Mouse (Mus musculus) layer of hippocampus, adult 9-10 months (tissue): ENCODE data around the gene Sidt2.

Experiments
- DNase-seq: peaks from one replicate; pipeline ENCODE4 v3.0.0; 2022; ENCODE audit warnings: low spot score

Gene Sidt2

DNA sequence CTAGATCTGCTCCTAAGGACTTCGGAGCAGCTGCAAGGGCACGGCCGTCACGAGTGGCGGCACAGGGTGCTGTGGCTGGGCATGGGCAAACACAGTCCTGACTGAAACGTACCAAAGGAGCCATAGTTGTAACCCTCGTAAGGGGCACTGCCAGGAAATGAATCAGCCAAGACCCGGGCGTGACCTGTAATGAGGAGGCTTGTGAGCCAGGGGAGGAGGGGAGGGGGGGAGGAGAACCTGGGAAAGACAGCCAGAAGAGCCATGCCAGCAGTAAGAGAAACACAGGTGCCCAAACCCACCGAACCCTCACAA lies 8.2 kb downstream of the Sidt2 start:
- no peak for DNase-seq

DNA sequence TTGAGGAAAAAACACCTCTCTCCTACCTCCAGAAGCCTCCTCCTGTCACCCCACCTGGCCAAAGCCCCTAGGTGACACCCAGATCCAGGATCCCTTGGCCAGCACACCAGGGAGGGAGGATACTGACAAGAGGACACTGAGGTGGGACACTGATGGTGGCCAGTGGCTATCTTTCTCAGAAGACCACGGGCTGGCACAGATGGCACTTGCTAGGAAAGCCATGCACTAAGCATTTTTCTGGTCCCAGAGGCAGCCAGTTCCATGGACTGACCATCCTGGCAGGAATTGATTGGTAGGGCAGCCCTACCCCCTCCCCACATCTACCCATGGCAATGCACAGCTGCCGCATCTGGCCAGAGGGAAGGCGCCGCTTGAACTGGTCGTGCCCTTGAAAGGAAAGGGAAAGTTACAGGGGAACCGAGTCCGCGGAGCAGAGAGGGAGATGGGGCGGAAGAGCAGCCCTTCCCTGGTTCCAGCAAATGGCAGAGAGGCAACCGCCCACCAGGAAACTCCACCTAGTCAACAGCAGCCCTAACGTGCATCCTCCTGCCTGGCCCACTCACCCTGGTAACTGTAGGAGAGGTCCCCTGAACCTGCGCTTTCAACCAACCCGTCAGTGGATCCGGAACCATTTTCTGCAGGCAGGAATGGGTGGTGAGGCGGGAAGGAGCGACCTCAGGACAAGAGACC lies 8.7 kb downstream of the Sidt2 start:
- no peak for DNase-seq

DNA sequence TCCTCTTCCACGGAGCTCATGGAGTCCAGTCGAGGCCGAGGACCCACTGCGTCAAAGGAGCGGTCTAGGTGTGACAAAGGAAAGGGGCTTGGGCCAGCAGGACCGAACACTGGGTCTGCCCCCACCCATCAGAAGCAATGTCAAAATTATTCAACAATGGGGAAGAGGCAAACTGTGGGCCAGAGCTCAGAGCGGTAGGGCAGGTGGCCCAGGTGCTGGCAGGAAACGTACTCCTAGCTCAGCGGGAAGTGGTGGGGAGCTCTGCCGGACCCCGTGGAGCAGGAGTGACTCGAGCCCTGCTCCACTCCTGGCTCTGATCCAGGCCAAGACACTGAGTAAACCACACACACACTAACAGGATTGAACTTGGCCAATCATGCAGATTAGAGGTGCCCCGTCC lies 9.3 kb downstream of the Sidt2 start:
- DNase-seq, result no peak

DNA sequence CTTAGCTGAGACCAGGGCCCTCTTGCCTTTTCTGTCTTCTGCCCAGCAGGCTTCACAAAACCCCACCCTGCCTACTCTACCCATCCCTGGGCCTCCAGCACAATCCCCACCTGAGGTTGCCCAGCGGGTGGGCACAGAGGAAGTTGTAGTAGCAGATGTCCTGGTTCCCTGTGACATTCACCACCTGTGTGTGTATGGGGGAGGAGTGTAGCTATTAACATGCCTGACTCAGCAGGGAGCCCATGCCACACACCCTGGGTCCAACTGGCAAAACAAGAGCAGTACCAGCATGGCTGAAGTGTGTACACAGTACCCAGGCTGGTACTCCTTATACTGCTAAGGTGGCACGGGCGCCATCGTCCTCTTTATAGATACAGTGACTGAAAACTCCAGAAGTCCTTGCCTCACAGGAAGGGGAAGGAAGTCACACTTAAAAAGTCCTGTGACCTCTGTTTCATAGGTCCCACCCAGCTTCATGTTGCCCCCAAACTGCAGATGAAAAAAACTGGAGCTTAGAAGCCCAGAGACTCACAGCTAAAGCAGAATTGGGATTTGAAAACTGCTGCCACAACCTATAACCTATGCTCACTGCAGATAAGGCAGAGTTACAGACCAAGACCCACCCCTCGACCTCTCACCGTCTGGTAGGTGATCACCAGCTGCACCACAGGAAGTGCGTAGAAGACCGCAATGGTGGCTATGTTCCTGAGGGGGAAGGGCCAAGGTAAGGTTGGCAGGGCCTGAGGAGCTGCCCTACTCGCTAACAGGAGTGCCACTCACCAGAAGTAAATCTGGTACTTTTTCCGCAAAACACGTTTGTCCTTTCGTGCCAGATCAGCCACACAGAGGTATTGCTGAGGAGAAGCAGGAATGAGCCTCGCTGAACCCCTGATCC lies 10.3 kb downstream of the Sidt2 start:
- no peak for DNase-seq

DNA sequence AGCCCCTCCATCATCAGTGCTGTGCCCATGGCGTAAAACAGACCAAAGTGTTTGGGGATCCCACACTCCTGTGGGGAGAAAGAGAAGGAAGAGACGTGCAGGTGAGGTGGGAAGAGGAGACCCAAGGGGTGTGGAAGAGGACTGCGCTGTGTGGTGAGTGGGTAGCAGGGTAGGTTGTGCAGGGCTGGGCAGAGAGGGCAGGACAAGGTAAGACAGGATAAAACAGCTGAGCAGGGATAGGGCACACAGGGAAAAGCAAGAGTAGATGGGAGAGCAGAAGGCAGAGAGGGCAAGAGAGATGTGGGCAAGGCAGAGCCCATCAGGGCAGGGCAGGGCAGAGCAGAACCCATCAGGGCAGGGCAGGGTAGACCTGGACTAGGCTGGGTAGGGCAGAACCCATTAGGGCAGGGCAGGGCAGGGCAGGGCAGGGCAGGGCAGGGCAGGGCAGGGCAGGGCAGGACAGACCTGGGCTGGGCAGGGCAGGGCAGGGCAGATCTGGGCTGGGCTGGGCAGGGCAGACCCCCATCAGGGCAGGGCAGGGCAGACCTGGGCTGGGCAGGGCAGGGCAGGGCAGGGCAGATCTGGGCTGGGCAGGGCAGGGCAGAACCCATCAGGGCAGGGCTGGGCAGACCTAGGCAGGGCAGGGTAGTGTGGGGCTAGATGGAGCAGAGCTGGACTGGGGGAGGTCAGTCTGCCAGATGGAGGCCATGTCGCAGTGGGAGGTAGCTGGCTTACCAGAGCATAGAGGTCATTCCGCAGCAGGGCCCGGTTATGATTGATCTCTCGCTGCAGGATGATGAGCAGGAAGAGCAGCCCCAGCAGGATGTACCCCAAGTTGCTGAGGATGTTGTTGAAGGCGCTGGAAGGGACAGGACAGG lies 11.2 kb downstream of the Sidt2 start:
- no peak for DNase-seq

DNA sequence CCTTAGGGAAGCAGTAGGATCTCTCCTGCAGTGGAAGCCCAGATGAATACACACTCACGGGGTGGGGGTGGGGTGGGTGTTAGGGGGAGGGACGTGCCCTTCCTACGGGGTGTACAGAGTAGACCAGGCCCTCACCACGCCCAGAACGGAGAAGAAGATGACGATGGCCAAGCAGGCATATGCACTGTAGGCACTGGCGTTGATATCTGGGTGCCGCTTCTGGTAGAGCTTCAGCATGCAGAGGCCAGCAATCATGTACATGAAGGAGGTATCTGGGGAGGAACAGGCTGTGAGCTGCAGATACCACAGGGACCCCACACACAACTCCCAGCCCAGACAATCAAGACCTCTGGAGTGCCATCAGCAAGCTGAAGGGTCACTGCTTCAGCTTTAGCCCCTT lies 12.1 kb downstream of the Sidt2 start:
- no peak for DNase-seq

DNA sequence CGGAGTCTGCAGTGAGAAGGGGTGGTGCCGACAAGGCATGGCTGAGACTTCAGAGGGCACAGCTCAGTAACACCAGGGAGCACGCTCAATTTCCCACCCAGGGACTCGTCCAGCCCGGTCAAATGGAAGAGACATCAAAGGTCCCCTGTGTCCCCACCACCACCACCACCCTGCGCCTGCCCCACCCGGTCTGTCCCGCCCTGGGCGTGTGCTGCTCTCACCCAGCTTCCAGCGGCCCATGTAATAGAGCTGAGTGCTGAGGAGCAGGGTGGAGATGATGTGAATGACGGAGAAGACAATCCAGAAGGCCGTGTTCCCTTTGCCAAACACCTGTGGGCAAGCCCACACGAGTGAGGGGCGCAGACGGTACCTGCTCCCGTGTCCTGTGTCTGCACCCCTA lies 12.6 kb downstream of the Sidt2 start:
- DNase-seq, result no peak

DNA sequence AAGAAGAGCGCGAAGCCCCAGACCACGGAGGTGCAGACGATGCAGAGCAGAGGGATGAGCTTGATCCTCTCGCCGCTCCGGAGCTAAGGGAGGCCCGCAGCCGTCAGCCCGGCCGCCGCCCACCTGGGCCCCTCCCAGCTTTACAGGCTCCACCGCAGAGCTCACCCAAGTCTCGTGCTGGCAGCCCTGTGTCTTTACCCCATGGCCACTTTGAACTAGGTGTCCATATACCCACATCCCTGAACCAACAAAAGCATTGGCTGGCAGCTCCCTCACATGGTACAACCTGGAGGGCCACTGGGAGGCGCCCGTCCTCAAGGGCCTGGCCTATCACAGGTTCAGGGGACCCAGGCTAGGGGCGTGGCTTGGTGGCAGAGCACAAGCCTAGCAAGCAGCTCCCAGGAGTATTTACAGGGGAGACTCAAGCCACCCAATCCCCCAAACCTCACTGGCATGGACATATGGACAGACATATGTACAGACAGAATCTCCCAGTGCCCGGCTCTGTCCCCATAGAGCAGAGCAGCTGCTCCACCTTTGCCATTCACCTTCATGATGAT lies 13.6 kb downstream of the Sidt2 start:
- no peak for DNase-seq

DNA sequence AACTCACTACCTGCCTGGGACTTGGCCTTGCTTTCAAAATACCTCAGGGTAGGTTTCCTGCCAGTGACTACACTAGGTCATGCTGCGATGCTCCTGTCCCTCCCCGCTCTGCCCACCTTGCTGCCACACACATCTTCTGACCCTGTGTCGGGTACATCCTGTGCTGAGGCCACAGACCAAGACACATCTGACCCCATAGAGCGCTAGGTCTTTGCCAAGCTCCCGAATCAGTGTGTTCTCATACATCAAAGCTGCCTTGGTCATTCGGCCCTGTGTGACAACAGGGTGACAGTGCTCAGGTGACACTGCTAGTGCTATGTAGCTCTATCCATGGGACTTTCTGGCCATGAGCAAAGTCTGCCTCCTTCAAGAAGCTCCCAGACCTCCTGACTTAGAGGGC lies 15.3 kb downstream of the Sidt2 start:
- DNase-seq, result no peak

DNA sequence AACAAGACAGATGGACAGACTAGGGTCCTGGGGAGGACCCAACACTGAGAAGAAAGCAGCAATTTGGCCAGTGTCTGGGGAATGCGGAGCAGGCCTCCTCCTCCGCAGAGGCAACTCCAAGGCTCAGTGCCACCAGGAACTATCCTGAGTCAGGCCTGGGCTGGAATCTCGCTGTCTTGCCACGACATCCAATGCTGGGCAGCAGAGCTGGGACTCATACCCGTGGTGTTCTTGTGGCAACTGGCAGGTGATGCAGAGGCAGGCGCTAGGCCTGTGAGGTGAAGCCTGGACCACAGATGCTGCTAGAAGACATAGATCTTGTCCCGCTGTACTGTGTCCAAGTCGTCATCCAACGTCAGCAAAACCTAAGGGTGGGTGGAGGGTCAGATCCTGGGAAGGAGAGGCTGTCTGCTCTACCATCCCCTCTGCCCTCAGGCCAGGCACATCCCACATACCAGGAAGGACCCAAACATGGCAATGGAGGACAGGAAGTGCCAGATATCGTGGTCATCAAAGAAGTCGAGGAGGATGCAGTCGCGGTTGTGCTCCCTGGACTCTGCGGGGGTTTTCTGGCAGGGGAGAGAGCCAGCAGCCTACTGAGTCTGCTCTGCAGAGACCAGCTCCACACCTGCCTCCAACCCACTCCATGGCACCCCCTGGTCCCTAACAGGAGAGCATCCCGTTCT lies 16.0 kb downstream of the Sidt2 start:
- DNase-seq, result no peak

DNA sequence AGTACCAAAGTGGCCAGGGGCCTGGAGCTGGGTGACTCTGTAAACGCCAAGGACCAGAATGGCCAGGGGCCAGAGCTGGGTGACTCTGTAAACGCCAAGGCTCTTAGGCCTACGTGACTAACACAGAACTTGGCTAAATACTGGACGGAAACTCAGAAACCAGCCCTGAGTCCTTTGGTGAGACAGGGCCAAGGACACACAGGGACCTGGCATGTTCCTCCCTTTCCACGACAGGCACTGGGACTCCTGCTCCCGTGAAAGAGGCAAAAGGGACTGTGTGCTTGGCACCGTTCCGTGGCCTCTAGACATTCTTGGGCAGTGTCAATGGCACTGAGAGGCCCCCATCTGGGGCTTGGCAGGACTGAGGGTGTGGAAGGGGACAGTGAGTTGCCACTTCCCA lies 17.0 kb downstream of the Sidt2 start:
- DNase-seq, result no peak

DNA sequence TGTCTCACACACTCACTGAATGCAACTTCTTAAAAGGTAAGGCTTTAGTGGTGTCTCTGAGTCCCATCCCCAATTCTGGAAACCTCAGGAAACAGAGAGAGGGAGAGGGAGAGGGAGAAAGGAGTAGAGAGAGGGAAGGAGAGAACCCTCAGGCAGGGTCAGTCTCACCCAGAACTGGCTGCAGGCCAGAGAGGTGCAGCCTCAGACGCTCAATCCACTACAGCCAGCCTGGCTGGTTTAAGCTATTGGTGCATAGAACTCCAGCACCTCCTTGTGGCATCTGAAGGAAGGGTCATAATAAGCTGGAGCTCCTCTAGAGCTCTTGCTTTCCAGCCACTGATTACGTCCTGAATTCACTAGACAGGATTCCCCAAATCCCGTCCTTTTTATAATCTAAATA lies 18.2 kb downstream of the Sidt2 start:
- no peak for DNase-seq

DNA sequence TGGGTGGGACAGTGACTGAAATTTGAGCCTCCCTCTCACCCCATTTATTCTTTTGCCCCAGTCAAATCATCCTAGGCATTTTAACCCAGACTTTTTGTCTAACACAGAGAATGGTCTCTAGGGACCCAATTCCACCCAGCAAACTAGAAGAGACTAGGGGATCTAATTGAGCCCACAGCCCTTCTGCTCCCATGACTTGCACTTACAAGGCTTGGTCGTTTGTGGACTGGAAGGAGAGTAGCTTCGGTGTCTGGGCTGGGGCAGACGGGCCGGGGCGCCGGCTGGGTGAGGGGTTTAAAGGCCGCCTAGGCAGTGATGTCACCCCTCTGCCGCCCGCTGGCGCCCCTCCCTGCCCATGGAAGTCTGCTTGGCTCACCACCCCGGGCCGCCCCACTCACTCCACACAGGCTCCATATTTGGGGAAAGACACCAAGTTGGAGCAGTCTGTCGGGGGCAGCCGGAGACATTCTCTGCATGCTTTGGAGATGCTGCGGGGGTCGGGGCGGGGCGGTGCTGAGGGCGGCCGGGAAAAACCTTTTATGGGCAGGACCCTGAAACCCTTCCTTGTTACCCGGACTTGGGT lies 19.3 kb downstream of the Sidt2 start, which contains the start of gene Tagln:
Gene Tagln, minus strand, starts transcription at position 431 of the 583 bp plus-strand sequence.
- no peak for DNase-seq

DNA sequence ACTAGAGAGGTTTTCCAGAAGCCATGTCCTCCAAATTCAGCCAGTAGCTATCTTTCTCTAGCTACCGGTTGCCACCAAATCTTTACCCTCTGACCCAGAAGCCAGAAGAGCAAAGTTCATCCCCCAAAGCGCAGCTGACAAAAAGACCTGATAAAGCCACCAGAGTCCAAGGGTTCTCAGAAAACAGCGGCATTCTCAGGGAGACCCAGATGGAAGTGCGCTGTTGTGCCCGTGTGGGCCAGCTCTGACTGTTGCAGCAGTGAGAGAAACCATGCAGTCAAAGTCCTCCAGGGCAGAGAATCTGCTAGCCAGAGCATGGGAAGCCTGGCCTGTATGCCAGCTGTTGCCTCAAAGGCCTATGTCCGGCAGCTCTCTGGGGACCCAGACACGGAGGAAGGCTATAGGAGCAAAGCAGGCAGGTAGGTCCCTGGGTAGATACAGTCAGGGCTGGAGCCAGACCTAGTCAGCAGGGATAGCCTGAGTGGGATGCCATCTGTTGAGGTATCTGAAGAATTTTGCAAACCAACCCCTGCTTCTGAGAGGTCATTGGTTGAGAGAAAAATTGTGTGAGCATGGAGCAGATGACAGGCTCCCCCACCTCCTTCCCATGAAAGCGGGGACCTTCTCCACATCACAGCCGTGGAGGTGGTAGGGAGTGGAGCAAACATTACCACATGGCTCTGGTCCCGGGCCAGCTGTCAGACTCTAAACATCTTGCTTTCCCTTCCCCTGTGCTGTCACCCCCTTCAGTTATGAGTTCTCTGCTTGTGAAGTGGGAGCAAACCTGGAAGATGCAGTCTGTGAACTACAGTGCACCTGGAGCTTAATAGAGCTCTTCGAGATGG lies 22.3 kb downstream of the Sidt2 start:
- DNase-seq, result no peak

DNA sequence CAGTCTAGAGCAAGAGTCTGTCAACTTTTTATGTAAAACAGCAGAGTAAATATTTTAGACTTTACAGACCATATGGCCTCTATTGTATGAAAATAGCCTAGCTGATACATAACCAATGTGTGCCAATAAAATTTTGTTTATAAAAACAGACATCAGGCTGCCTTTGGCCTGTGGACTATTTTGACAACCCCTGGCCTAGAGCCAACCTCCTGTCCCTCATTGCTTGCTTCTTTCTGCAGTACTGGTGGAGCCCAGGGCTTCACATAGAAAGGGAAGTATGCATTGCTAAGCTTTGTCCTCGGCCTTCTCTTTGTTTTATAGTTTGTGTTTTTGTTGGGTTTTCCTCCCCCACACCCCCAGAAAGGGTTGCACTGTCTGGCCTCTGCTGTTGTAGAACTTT lies 23.1 kb downstream of the Sidt2 start:
- DNase-seq, result no peak

DNA sequence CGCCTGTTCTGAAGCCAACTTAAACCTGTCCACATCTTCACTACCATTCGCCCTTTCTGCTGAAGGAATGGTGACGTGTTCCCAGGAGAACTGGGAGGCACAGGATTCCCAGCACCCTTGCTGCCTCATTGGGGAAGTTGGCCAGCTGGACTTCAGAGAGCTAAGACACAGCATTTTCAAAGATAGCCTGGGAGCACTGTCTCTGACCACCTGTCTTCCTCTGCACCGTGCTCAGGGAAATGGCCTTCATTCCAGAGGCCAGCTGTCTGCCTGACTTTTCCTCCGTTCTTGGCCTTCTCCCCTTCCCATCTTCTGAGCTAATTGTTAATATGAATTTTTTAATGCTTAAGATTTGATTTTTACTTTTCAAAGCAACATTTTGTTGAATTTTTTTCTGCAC lies 25.8 kb downstream of the Sidt2 start:
- DNase-seq, result no peak

DNA sequence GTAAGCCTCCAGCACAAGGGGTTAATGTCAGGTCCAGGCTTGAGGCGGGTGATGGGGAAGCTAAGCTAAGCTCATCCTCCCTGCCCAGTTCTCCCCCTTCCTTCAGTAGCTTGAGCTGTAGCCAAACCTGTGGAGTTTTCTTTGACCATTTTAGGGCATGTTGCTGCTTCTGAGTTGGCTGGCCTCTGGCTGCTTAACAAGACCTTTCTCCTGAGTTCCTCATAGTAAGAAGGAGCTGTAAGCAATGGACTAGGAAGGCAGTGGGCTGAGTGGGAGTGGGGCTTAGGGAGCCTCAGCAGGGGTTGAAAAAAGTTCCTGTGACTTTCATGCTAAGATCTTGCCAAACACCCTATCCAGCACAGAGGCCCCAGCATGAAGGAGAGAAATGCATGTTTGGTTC lies 35.2 kb downstream of the Sidt2 start:
- no peak for DNase-seq

DNA sequence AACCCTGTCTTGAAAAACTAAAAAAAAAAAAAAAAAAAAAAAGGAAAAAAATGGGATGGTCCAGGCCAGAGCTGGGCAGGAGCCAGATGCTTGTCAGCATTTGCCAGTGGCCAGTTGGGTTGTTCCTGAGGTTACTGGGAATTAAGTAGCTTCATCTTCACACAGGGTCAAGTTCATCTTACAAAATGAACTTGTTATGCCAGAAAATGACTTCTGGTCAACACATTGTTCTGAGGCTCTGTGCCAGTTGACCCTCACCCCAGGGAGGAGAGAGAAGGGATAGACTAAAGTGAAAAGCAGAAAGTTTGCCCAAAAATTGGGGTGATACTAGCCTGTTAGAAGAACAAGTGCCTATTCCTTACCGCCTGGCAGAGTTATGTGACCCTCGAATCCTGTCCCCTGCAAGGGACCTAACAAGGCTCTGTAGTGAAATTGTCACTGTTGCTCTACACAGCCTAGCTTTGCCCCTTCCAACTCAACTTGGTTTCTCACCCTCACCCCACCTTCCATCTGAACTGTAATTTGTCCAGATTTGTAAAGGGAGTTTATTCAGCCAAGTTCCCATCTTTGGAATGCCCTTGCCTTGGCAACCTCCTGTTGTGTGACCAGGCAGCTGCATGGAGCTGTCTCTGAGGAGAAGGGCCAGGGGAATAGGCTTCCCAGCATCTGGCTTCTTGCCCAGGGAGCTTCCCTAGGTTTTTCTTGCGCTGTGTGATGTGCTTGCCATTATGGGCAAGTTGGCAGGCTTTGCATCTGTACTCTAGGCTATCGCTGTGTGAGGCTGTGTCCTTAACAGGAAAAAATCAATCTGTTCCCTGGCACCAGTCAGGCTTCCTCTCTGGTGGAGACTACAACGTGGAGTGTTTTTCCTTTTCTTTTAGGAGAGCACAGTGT lies 37.8 kb downstream of the Sidt2 start:
- no peak for DNase-seq

DNA sequence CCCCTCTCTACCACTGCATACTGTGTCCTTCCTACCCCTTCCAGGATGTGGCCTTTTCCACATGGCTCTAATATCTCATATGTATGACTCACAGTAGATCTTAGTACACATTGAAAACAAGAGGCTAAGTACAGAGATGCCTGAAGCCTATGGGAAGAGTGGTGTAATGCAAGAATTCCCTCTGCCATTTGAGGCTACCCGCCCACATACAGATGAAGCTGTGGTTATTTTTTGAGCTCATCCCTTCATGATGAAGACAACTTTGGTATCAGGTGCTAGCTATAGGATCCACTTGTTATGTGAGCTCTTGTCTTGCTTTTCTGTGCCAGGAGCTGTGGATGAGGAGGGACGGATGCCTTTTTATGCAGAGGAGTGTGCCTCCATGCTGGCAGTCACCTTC lies 39.4 kb downstream of the Sidt2 start:
- DNase-seq, result no peak
